Mouse (Mus musculus) MEL (cell line): ENCODE data around the gene Ctsw. TPM values are rescaled to one million over a fixed set of nuclear protein-coding genes. Genes with fewer than 3 reads are reported as not detected.

Experiments
- DNase-seq: peaks from one replicate; pipeline ENCODE4 v3.0.0; 2011; ENCODE audit warnings: low read depth, low spot score
- H3K27ac ChIP-seq: 2 replicates; pipeline ENCODE4 v1.5.1; 2012; ENCODE audit warnings: low read depth, mild to moderate bottlenecking, control low read depth, low read length, moderate library complexity; ENCODE audit not compliant: control insufficient read depth
- H3K27me3 ChIP-seq, 2 experiments: fragments of 150-350 bp in 1 of 2; sonication (generic) in 1 of 2; 2 replicates each; pipeline ENCODE4 v1.6.1; 2012; ENCODE audit warnings: low read length in 2 of 2, mild to moderate bottlenecking in 2 of 2, improper control_type of control experiment in 1 of 2, moderate library complexity in 1 of 2; ENCODE audit not compliant: insufficient read depth in 2 of 2, control insufficient read depth in 1 of 2
- H3K36me3 ChIP-seq, 2 experiments: 2 replicates each; pipeline ENCODE4 v1.6.1; 2012 to 2014; ENCODE audit warnings: low read length in 2 of 2, improper control_type of control experiment in 1 of 2, inconsistent platforms in 1 of 2, mild to moderate bottlenecking in 1 of 2; ENCODE audit not compliant: insufficient read depth in 2 of 2, control insufficient read depth in 1 of 2
- H3K4me1 ChIP-seq, 2 experiments: fragments of 150-350 bp in 1 of 2; sonication (generic) in 1 of 2; 2 replicates each; pipeline ENCODE4 v1.6.1; 2012; ENCODE audit warnings: low read length in 2 of 2, improper control_type of control experiment in 1 of 2, mild to moderate bottlenecking in 1 of 2; ENCODE audit not compliant: insufficient read depth in 2 of 2, control insufficient read depth in 1 of 2
- H3K4me3 ChIP-seq, 2 experiments: fragments of 150-350 bp in 1 of 2; sonication (generic) in 1 of 2; 2 replicates each; pipeline ENCODE4 v1.5.1; 2012; ENCODE audit warnings: low read depth in 2 of 2, low read length in 2 of 2, mild to moderate bottlenecking in 2 of 2, moderate library complexity in 2 of 2, control low read depth in 1 of 2, improper control_type of control experiment in 1 of 2; ENCODE audit not compliant: control insufficient read depth in 1 of 2, insufficient read depth in 1 of 2
- H3K79me2 ChIP-seq: 2 replicates; pipeline ENCODE4 v1.6.1; 2012; ENCODE audit warnings: mild to moderate bottlenecking, low read length, moderate library complexity; ENCODE audit not compliant: control insufficient read depth, poor library complexity, insufficient read depth
- H3K9ac ChIP-seq: 2 replicates; pipeline ENCODE4 v1.6.1; 2012; ENCODE audit warnings: low read depth, mild to moderate bottlenecking, control low read depth, low read length, moderate library complexity; ENCODE audit not compliant: control insufficient read depth, poor library complexity, severe bottlenecking
- H3K9me3 ChIP-seq: fragments of 150-350 bp; sonication (generic); replicated peaks from 2 replicates; pipeline ENCODE4 v1.6.1; 2012; ENCODE audit warnings: mild to moderate bottlenecking, low read length, improper control_type of control experiment, moderate library complexity; ENCODE audit not compliant: insufficient read depth
- BHLHE40 ChIP-seq: IDR thresholded peaks from 2 replicates; pipeline ENCODE4 v1.6.1; 2012; ENCODE audit warnings: low read depth, mild to moderate bottlenecking, inconsistent platforms, low read length, improper control_type of control experiment, borderline replicate concordance
- CHD1 ChIP-seq: IDR thresholded peaks from 2 replicates; pipeline ENCODE4 v1.6.1; 2012; ENCODE audit warnings: low read depth, mild to moderate bottlenecking, inconsistent platforms, low read length, improper control_type of control experiment
- CTCF ChIP-seq, 3 experiments: IDR thresholded peaks in 2 of 3; conservative IDR thresholded peaks in 1 of 3; 2 replicates each; pipeline ENCODE4 v1.5.1; 2011 to 2012; ENCODE audit warnings: low read length in 3 of 3, low read depth in 2 of 3, mild to moderate bottlenecking in 2 of 3, improper control_type of control experiment in 1 of 3, inconsistent platforms in 1 of 3, mixed read lengths in 1 of 3, moderate library complexity in 1 of 3; ENCODE audit not compliant: control insufficient read depth in 1 of 3, insufficient read depth in 1 of 3, poor library complexity in 1 of 3, severe bottlenecking in 1 of 3
- ELF1 ChIP-seq: IDR thresholded peaks from 2 replicates; pipeline ENCODE4 v1.6.1; 2014; ENCODE audit warnings: low read depth, mild to moderate bottlenecking, inconsistent platforms, low read length, improper control_type of control experiment, moderate library complexity
- EP300 ChIP-seq, 2 experiments: IDR thresholded peaks; 2 replicates each; pipeline ENCODE4 v1.6.1; 2011; ENCODE audit warnings: improper control_type of control experiment in 2 of 2, low read length in 2 of 2, low read depth in 1 of 2, mild to moderate bottlenecking in 1 of 2
- GATA1 ChIP-seq: IDR thresholded peaks from 2 replicates; pipeline ENCODE4 v1.6.1; 2011; ENCODE audit warnings: low read depth, low read length, improper control_type of control experiment
- HCFC1 ChIP-seq: IDR thresholded peaks from 2 replicates; pipeline ENCODE4 v1.6.1; 2012; ENCODE audit warnings: low read depth, mild to moderate bottlenecking, inconsistent platforms, low read length, improper control_type of control experiment, moderate library complexity
- JUND ChIP-seq: IDR thresholded peaks from 2 replicates; pipeline ENCODE4 v1.6.1; 2011; ENCODE audit warnings: low read depth, mild to moderate bottlenecking, improper control_type of control experiment, low read length
- MAX ChIP-seq: IDR thresholded peaks from 2 replicates; pipeline ENCODE4 v1.6.1; 2011; ENCODE audit warnings: low read length, improper control_type of control experiment
- MAZ ChIP-seq: IDR thresholded peaks from 2 replicates; pipeline ENCODE4 v1.6.1; 2012; ENCODE audit warnings: low read depth, mild to moderate bottlenecking, inconsistent platforms, low read length, improper control_type of control experiment
- MEF2A ChIP-seq: IDR thresholded peaks from 2 replicates; pipeline ENCODE4 v1.6.1; 2014; ENCODE audit warnings: low read depth, mild to moderate bottlenecking, inconsistent platforms, low read length, improper control_type of control experiment; ENCODE audit not compliant: poor library complexity, insufficient replicate concordance, severe bottlenecking; ENCODE audit errors: extremely low read depth
- MXI1 ChIP-seq: IDR thresholded peaks from 2 replicates; pipeline ENCODE4 v1.6.1; 2011; ENCODE audit warnings: mild to moderate bottlenecking, low read depth, low read length, improper control_type of control experiment
- NELFE ChIP-seq: IDR thresholded peaks from 2 replicates; pipeline ENCODE4 v1.6.1; 2011; ENCODE audit warnings: low read depth, low read length, improper control_type of control experiment
- NRF1 ChIP-seq: IDR thresholded peaks from 2 replicates; pipeline ENCODE4 v1.6.1; 2014; ENCODE audit warnings: low read depth, mild to moderate bottlenecking, inconsistent platforms, low read length, improper control_type of control experiment, moderate library complexity; ENCODE audit not compliant: poor library complexity, insufficient read depth, severe bottlenecking
- POLR2A ChIP-seq, 2 experiments: IDR thresholded peaks; 2 replicates each; pipeline ENCODE4 v1.6.1; 2011 to 2012; ENCODE audit warnings: low read length in 2 of 2, mild to moderate bottlenecking in 2 of 2, control low read depth in 1 of 2, improper control_type of control experiment in 1 of 2, low read depth in 1 of 2, moderate library complexity in 1 of 2; ENCODE audit not compliant: control insufficient read depth in 1 of 2, insufficient read depth in 1 of 2, poor library complexity in 1 of 2
- POLR2AphosphoS2 ChIP-seq: IDR thresholded peaks from 2 replicates; pipeline ENCODE4 v1.6.1; 2011; ENCODE audit warnings: low read length, improper control_type of control experiment
- RAD21 ChIP-seq: IDR thresholded peaks from 2 replicates; pipeline ENCODE4 v1.6.1; 2011; ENCODE audit warnings: mild to moderate bottlenecking, low read depth, low read length, improper control_type of control experiment
- RCOR1 ChIP-seq: IDR thresholded peaks from 2 replicates; pipeline ENCODE4 v1.6.1; 2012; ENCODE audit warnings: low read depth, mild to moderate bottlenecking, inconsistent platforms, low read length, improper control_type of control experiment
- SIN3A ChIP-seq: IDR thresholded peaks from 2 replicates; pipeline ENCODE4 v1.6.1; 2012; ENCODE audit warnings: low read length, improper control_type of control experiment, inconsistent platforms
- TAL1 ChIP-seq: IDR thresholded peaks from 2 replicates; pipeline ENCODE4 v1.6.1; 2012; ENCODE audit warnings: mild to moderate bottlenecking, inconsistent platforms, low read length, moderate library complexity, mixed read lengths
- TBP ChIP-seq: IDR thresholded peaks from 2 replicates; pipeline ENCODE4 v1.8.0; 2011; ENCODE audit warnings: low read depth, low read length, improper control_type of control experiment
- TCF12 ChIP-seq: IDR thresholded peaks from 2 replicates; pipeline ENCODE4 v1.6.1; 2014; ENCODE audit warnings: low read depth, mild to moderate bottlenecking, inconsistent platforms, low read length, improper control_type of control experiment, moderate library complexity
- UBTF ChIP-seq: IDR thresholded peaks from 2 replicates; pipeline ENCODE4 v1.6.1; 2012; ENCODE audit warnings: low read depth, mild to moderate bottlenecking, inconsistent platforms, low read length, improper control_type of control experiment, moderate library complexity, borderline replicate concordance; ENCODE audit not compliant: insufficient read depth
- USF1 ChIP-seq: IDR thresholded peaks from 2 replicates; pipeline ENCODE4 v1.6.1; 2014; ENCODE audit warnings: low read depth, mild to moderate bottlenecking, inconsistent platforms, low read length, improper control_type of control experiment, moderate library complexity
- USF2 ChIP-seq, 2 experiments: IDR thresholded peaks; 2 replicates each; pipeline ENCODE4 v1.6.1; 2011 to 2012; ENCODE audit warnings: improper control_type of control experiment in 2 of 2, low read length in 2 of 2, borderline replicate concordance in 1 of 2, inconsistent platforms in 1 of 2, low read depth in 1 of 2, mild to moderate bottlenecking in 1 of 2; ENCODE audit not compliant: insufficient read depth in 1 of 2
- ZKSCAN1 ChIP-seq: IDR thresholded peaks from 2 replicates; pipeline ENCODE4 v1.6.1; 2012; ENCODE audit warnings: low read depth, mild to moderate bottlenecking, inconsistent platforms, low read length, improper control_type of control experiment, moderate library complexity
- ZMIZ1 ChIP-seq: IDR thresholded peaks from 2 replicates; pipeline ENCODE4 v1.6.1; 2012; ENCODE audit warnings: low read depth, mild to moderate bottlenecking, inconsistent platforms, low read length, improper control_type of control experiment, moderate library complexity
- polyA plus RNA-seq, 2 experiments: library from polyadenylated mRNA; stranded (reverse) in 1 of 2; unstranded in 1 of 2; fragments of >175 nt in 1 of 2; fragments of >200 nt in 1 of 2; gene quantifications; 2 replicates each; pipeline versions ENCODE4 v1.2.1 to v1.2.4; 2012; ENCODE audit warnings: low replicate concordance in 2 of 2, low read depth in 1 of 2; ENCODE audit not compliant: insufficient read length in 2 of 2, insufficient read depth in 1 of 2, missing spikeins in 1 of 2
- total RNA-seq: library from RNA; depleted of rRNA; stranded (reverse); fragments of 300-350 nt; gene quantifications from 2 replicates; pipeline ENCODE4 v1.2.3, GENCODE M21; 2012

Ctsw gene
- total and polyA plus RNA-seq, 3 experiments: 0.15 to 0.39 TPM; not detected in 1

GRCm38 (mm10) chr19:5486286-5486685 is 18.0 kb upstream of the Ctsw start:
- Histone ChIP-seq H3K36me3 (0 out of 4 replicates have a peak, but pooled peaks cover 0 to 2% of the 10 kb centered on the region in 2 experiments), H3K27me3 (no peaks in the 10 kb centered on the region), H3K9ac (no peak overlapping the region), H3K9me3 (no peaks in the 10 kb centered on the region), H3K4me1 (peaks cover 0 to 12% of the 10 kb centered on the region in 2 experiments; a peak in 2 of 4 replicates), H3K79me2 (peaks cover 11% of the 10 kb centered on the region), H3K27ac (no peak overlapping the region), H3K4me3 (no peak overlapping the region)
- no peak for DNase-seq
- TF ChIP-seq NRF1: no peak
- TF ChIP-seq RCOR1: no peak
- TF ChIP-seq ELF1: no peak
- no peak for TF ChIP-seq MAZ
- no peak for TF ChIP-seq MAX
- no peak for TF ChIP-seq BHLHE40
- TF ChIP-seq TBP: no peak
- no peak for TF ChIP-seq TAL1
- no peak for TF ChIP-seq GATA1
- TF ChIP-seq USF1: no peak
- TF ChIP-seq POLR2AphosphoS2: no peak
- no peak for TF ChIP-seq CHD1
- no peak for TF ChIP-seq MXI1
- TF ChIP-seq EP300 (IDR thresholded peaks at IDR 0.05; ENCODE audit: low read depth in 1 of 2, low read length in 2 of 2): no peak
- no peak for TF ChIP-seq SIN3A
- no peak for TF ChIP-seq UBTF
- no peak for TF ChIP-seq RAD21

DNA sequence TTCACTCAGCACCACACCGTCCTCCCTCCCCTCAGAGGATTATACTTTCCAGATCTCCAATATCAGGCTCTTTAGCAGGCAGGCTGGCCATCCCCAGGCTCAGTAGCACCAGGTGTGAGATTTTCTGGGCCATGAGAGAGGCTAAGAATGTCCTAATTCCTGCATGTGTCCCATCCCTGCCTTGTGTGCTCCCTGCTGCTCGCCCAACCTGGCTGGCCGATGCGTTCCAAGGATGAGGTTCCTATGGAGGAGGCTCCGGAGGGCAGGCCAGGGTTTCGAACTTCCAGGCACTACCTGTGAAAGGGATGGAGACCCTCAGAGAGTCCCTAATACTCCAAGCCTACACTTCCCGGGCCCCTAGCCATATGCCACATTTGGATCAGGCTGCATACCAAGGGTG is 17.5 kb upstream of the Ctsw start:
- peaks cover 0 to 12% of the 10 kb centered on the region in 2 experiments; a peak in 2 of 4 replicates for H3K4me1 ChIP-seq
- no peak for DNase-seq
- H3K27me3 ChIP-seq: no peaks in the 10 kb centered on the region
- H3K79me2 ChIP-seq: peaks cover 7% of the 10 kb centered on the region
- 0 out of 4 replicates have a peak, but pooled peaks cover 0 to 2% of the 10 kb centered on the region in 2 experiments for H3K36me3 ChIP-seq
- H3K4me3 ChIP-seq: no peak overlapping the region
- H3K9ac ChIP-seq: no peak overlapping the region
- no peak overlapping the region for H3K27ac ChIP-seq
- H3K9me3 ChIP-seq: no peaks in the 10 kb centered on the region
- TF ChIP-seq RCOR1 (no peak), ZMIZ1 (no peak), MAX (no peak), BHLHE40 (no peak), NELFE (no peak), MXI1 (no peak), GATA1 (no peak), MAZ (no peak), CTCF (IDR thresholded peaks at IDR 0.05 in 2 of 3, conservative IDR thresholded peaks at IDR 0.05 in 1 of 3; ENCODE audit: control insufficient read depth in 1 of 3, insufficient read depth in 1 of 3, low read depth in 2 of 3, low read length in 3 of 3, poor library complexity in 1 of 3, severe bottlenecking in 1 of 3) (no peak), TAL1 (no peak), HCFC1 (no peak), MEF2A (no peak), ELF1 (no peak), JUND (no peak), TBP (no peak), POLR2A (IDR thresholded peaks at IDR 0.05; ENCODE audit: control insufficient read depth in 1 of 2, insufficient read depth in 1 of 2, low read depth in 1 of 2, low read length in 2 of 2, poor library complexity in 1 of 2) (no peak), USF2 (IDR thresholded peaks at IDR 0.05; ENCODE audit: borderline replicate concordance in 1 of 2, insufficient read depth in 1 of 2, low read depth in 1 of 2, low read length in 2 of 2) (no peak), ZKSCAN1 (no peak), SIN3A (no peak), TCF12 (no peak)
